Mouse (Mus musculus): Measurements from ENCODE around the gene Afg1l. TPM values are rescaled to one million over a fixed set of nuclear protein-coding genes. Genes with fewer than 3 reads are reported as not detected.

Afg1l gene
- polyA plus RNA-seq, 1 experiment from 2014 or later: 12.0 TPM

GRCm38 (mm10) chr10:42313222-42313786 lies 165.1 kb downstream of the Afg1l start:
- 48% methylated on average over 22 of the region's 22 CpGs for WGBS
- no peak for ATAC-seq (ENCODE audit: extremely low read depth, insufficient number of reproducible peaks, low FRiP score, low TSS enrichment)
- H3K4me1 ChIP-seq: peaks cover 2% of the 10 kb centered on the region
- no peak overlapping the region for H3K4me3 ChIP-seq
- peaks cover 4% of the 10 kb centered on the region; the same call in 1 of the 2 replicates for H3K27me3 ChIP-seq (replicated peaks)
- H3K9me3 ChIP-seq: no peaks in the 10 kb centered on the region
- 0 out of 2 replicates have a peak overlapping the region, but pooled peaks have one; percentile 5 for H3K27ac ChIP-seq (replicated peaks)
- H3K4me2 ChIP-seq: peak overlapping the region; percentile 44
- H3K9ac ChIP-seq: no peak overlapping the region
- peaks cover 46% of the 10 kb centered on the region for H3K36me3 ChIP-seq

GRCm38 (mm10) chr10:42312557-42312956 lies 165.8 kb downstream of the Afg1l start:
- Histone ChIP-seq H3K9ac (no peak overlapping the region), H3K4me1 (peaks cover 3% of the 10 kb centered on the region), H3K4me2 (no peak overlapping the region), H3K36me3 (peaks cover 39% of the 10 kb centered on the region), H3K27me3 (replicated peaks) (peaks cover 4% of the 10 kb centered on the region; the same call in 1 of the 2 replicates), H3K9me3 (no peaks in the 10 kb centered on the region), H3K27ac (replicated peaks) (0 out of 2 replicates have a peak overlapping the region, but pooled peaks have one; percentile 5), H3K4me3 (no peak overlapping the region)
- ATAC-seq (ENCODE audit: extremely low read depth, insufficient number of reproducible peaks, low FRiP score, low TSS enrichment): no peak
- WGBS: 50% methylated on average over 1 of the region's 1 CpGs

- Histone ChIP-seq H3K4me3 (peak overlapping the region; percentile 46), H3K9ac (peak overlapping the region; percentile 67), H3K4me2 (peak overlapping the region; percentile 74), H3K36me3 (peaks cover 13% of the 10 kb centered on the region; the same call in 1 of the 2 replicates), H3K27ac (replicated peaks) (no peak overlapping the region), H3K27me3 (replicated peaks) (peaks cover 17% of the 10 kb centered on the region), H3K4me1 (peaks cover 3% of the 10 kb centered on the region), H3K9me3 (no peaks in the 10 kb centered on the region)
- ATAC-seq (ENCODE audit: extremely low read depth, insufficient number of reproducible peaks, low FRiP score, low TSS enrichment): no peak
- WGBS: 24% methylated on average over 8 of the region's 8 CpGs
These were observed 169.7 kb downstream of the Afg1l start for GRCm38 (mm10) chr10:42308687-42308987.

GRCm38 (mm10) chr10:42307980-42308686 lies 170.2 kb downstream of the Afg1l start:
- Histone ChIP-seq H3K4me3 (peak overlapping the region; percentile 46), H3K36me3 (peaks cover 11% of the 10 kb centered on the region; the same call in 1 of the 2 replicates), H3K9me3 (no peaks in the 10 kb centered on the region), H3K27me3 (replicated peaks) (peaks cover 17% of the 10 kb centered on the region), H3K9ac (peak overlapping the region; percentile 67), H3K27ac (replicated peaks) (no peak overlapping the region), H3K4me2 (peak overlapping the region; percentile 74), H3K4me1 (peaks cover 3% of the 10 kb centered on the region)
- ATAC-seq (ENCODE audit: extremely low read depth, insufficient number of reproducible peaks, low FRiP score, low TSS enrichment): no peak; the same call in 1 of the 2 replicates
- 8% methylated on average over 20 of the region's 20 CpGs for WGBS

GRCm38 (mm10) chr10:42306422-42306821 lies 171.9 kb downstream of the Afg1l start:
- H3K4me3 ChIP-seq: no peak overlapping the region
- H3K27ac ChIP-seq (replicated peaks): no peak overlapping the region
- no peaks in the 10 kb centered on the region for H3K36me3 ChIP-seq
- no peak overlapping the region for H3K9ac ChIP-seq
- H3K4me2 ChIP-seq: no peak overlapping the region
- H3K4me1 ChIP-seq: peaks cover 3% of the 10 kb centered on the region; the same call in 1 of the 2 replicates
- H3K27me3 ChIP-seq (replicated peaks): peaks cover 17% of the 10 kb centered on the region
- H3K9me3 ChIP-seq: no peaks in the 10 kb centered on the region
- WGBS: 74% methylated on average over 8 of the region's 8 CpGs
- ATAC-seq (ENCODE audit: extremely low read depth, insufficient number of reproducible peaks, low FRiP score, low TSS enrichment): no peak

- no peak overlapping the region for H3K4me2 ChIP-seq
- no peaks in the 10 kb centered on the region for H3K4me1 ChIP-seq
- H3K9me3 ChIP-seq: no peaks in the 10 kb centered on the region; the same call in 1 of the 2 replicates
- no peaks in the 10 kb centered on the region for H3K27me3 ChIP-seq (replicated peaks)
- H3K4me3 ChIP-seq: no peak overlapping the region
- no peak for ATAC-seq (ENCODE audit: extremely low read depth, insufficient number of reproducible peaks, low FRiP score, low TSS enrichment)
- H3K36me3 ChIP-seq: no peaks in the 10 kb centered on the region
- H3K9ac ChIP-seq: no peak overlapping the region
- WGBS: 52% methylated on average over 4 of the region's 4 CpGs
- H3K27ac ChIP-seq (replicated peaks): no peak overlapping the region
These were observed 177.6 kb downstream of the Afg1l start for GRCm38 (mm10) chr10:42300805-42301204.

- Histone ChIP-seq H3K27ac (replicated peaks) (no peak overlapping the region), H3K9me3 (no peaks in the 10 kb centered on the region; the same call in 1 of the 2 replicates), H3K4me2 (no peak overlapping the region), H3K4me1 (no peaks in the 10 kb centered on the region), H3K9ac (no peak overlapping the region), H3K4me3 (no peak overlapping the region), H3K27me3 (replicated peaks) (no peaks in the 10 kb centered on the region), H3K36me3 (no peaks in the 10 kb centered on the region)
- ATAC-seq (ENCODE audit: extremely low read depth, insufficient number of reproducible peaks, low FRiP score, low TSS enrichment): no peak
- 56% methylated on average over 7 of the region's 7 CpGs for WGBS
These were observed 178.4 kb downstream of the Afg1l start for GRCm38 (mm10) chr10:42299967-42300366.

- H3K9me3 ChIP-seq: no peaks in the 10 kb centered on the region; the same call in 1 of the 2 replicates
- no peaks in the 10 kb centered on the region for H3K36me3 ChIP-seq
- H3K4me3 ChIP-seq: no peak overlapping the region
- H3K4me2 ChIP-seq: no peak overlapping the region
- no peak overlapping the region for H3K27ac ChIP-seq (replicated peaks)
- H3K4me1 ChIP-seq: peaks cover 2% of the 10 kb centered on the region
- 76% methylated on average over 6 of the region's 6 CpGs for WGBS
- no peak overlapping the region for H3K9ac ChIP-seq
- no peaks in the 10 kb centered on the region for H3K27me3 ChIP-seq (replicated peaks)
- no peak for ATAC-seq (ENCODE audit: extremely low read depth, insufficient number of reproducible peaks, low FRiP score, low TSS enrichment)
These were observed 178.9 kb downstream of the Afg1l start for GRCm38 (mm10) chr10:42299426-42299825.

GRCm38 (mm10) chr10:42297954-42298353 lies 180.4 kb downstream of the Afg1l start:
- no peaks in the 10 kb centered on the region; the same call in 1 of the 2 replicates for H3K9me3 ChIP-seq
- H3K9ac ChIP-seq: no peak overlapping the region
- H3K4me3 ChIP-seq: no peak overlapping the region
- 88% methylated on average over 1 of the region's 1 CpGs for WGBS
- H3K27ac ChIP-seq (replicated peaks): no peak overlapping the region
- no peaks in the 10 kb centered on the region for H3K36me3 ChIP-seq
- H3K4me2 ChIP-seq: no peak overlapping the region
- ATAC-seq (ENCODE audit: extremely low read depth, insufficient number of reproducible peaks, low FRiP score, low TSS enrichment): no peak
- H3K27me3 ChIP-seq (replicated peaks): no peaks in the 10 kb centered on the region
- peaks cover 7% of the 10 kb centered on the region for H3K4me1 ChIP-seq

- H3K4me3 ChIP-seq: no peak overlapping the region
- H3K27ac ChIP-seq (replicated peaks): no peak overlapping the region
- H3K9ac ChIP-seq: no peak overlapping the region
- no peak overlapping the region for H3K4me2 ChIP-seq
- no peaks in the 10 kb centered on the region for H3K27me3 ChIP-seq (replicated peaks)
- H3K4me1 ChIP-seq: peaks cover 7% of the 10 kb centered on the region
- WGBS: 75% methylated on average over 2 of the region's 2 CpGs
- H3K36me3 ChIP-seq: no peaks in the 10 kb centered on the region
- ATAC-seq (ENCODE audit: extremely low read depth, insufficient number of reproducible peaks, low FRiP score, low TSS enrichment): no peak
- H3K9me3 ChIP-seq: no peaks in the 10 kb centered on the region; the same call in 1 of the 2 replicates
These were observed 181.3 kb downstream of the Afg1l start for GRCm38 (mm10) chr10:42297109-42297508.

GRCm38 (mm10) chr10:42296559-42296958 lies 181.8 kb downstream of the Afg1l start:
- Histone ChIP-seq H3K36me3 (no peaks in the 10 kb centered on the region), H3K4me1 (peaks cover 7% of the 10 kb centered on the region), H3K4me3 (no peak overlapping the region), H3K9ac (no peak overlapping the region), H3K9me3 (no peaks in the 10 kb centered on the region; the same call in 1 of the 2 replicates), H3K27ac (replicated peaks) (no peak overlapping the region), H3K4me2 (no peak overlapping the region), H3K27me3 (replicated peaks) (no peaks in the 10 kb centered on the region)
- 53% methylated on average over 4 of the region's 4 CpGs for WGBS
- no peak for ATAC-seq (ENCODE audit: extremely low read depth, insufficient number of reproducible peaks, low FRiP score, low TSS enrichment)
